Mouse (Mus musculus): Measurements from ENCODE around the gene Emc10.

Emc10 gene

GRCm38 (mm10) chr7:44463556-44464225, 32.6 kb downstream of the Emc10 start:
- no peak for DNase-seq (ENCODE audit: low spot score in 2 of 2)

GRCm38 (mm10) chr7:44463056-44463425, 33.3 kb downstream of the Emc10 start:
- DNase-seq (ENCODE audit: low spot score in 2 of 2) = no peak

DNA sequence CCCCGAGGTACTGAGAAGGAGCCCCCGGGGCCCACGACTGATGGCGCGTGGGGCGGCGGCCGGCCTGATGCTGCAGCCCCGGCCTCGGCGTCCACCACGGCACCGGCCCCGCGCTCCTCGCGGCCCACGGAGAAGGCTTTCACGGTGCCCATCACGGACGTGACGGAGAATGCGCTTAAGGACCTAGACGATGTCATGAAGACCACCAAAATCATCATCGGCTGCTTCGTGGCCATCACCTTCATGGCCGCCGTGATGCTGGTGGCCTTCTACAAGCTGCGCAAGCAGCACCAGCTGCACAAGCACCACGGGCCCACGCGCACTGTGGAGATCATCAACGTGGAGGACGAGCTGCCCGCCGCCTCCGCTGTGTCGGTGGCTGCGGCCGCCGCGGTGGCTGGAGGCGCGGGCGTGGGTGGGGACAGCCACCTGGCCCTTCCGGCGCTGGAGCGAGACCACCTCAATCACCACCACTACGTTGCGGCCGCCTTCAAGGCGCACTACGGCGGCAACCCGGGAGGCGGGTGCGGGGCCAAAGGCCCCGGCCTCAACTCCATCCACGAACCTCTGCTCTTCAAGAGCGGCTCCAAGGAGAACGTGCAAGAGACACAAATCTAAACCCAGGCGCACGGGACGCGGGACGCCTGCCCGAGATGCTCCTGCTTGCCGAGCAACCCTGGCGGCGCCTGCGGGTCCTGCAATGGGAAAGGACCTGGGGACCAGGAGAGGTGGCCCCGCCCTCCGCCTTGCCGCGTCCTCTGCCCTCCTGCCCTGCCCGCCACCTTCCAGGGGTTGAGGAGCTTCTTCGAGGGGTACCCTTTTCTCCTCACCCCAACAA, 33.9 kb downstream of the Emc10 start:
- DNase-seq (ENCODE audit: low spot score in 2 of 2) = no peak

DNA sequence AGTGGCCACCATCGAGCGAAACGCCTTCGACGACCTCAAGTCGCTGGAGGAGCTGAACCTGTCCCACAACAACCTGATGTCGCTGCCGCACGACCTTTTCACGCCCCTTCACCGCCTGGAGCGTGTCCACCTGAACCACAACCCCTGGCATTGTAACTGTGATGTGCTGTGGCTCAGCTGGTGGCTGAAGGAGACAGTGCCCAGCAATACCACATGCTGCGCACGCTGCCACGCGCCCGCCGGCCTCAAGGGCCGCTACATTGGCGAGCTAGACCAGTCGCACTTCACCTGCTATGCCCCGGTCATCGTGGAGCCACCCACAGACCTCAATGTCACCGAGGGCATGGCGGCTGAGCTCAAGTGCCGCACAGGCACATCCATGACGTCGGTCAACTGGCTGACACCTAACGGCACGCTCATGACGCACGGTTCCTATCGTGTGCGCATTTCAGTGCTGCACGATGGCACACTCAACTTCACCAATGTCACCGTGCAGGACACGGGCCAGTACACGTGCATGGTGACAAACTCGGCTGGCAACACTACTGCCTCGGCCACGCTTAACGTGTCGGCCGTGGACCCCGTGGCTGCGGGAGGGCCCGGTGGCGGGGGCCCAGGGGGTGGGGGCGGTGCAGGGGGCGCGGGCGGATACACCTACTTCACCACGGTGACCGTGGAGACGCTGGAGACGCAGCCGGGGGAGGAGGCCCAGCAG, 34.7 kb downstream of the Emc10 start:
- no peak for DNase-seq (ENCODE audit: low spot score in 2 of 2)

- DNase-seq (ENCODE audit: low spot score in 2 of 2) = no peak
Measured at GRCm38 (mm10) chr7:44460767-44461502, 35.4 kb downstream of the Emc10 start.

- DNase-seq (ENCODE audit: low spot score in 2 of 2) = no peak
Measured at GRCm38 (mm10) chr7:44460067-44460466, 36.3 kb downstream of the Emc10 start.

GRCm38 (mm10) chr7:44456302-44456701, 40.0 kb downstream of the Emc10 start:
- no peak for DNase-seq (ENCODE audit: low spot score in 2 of 2)

DNA sequence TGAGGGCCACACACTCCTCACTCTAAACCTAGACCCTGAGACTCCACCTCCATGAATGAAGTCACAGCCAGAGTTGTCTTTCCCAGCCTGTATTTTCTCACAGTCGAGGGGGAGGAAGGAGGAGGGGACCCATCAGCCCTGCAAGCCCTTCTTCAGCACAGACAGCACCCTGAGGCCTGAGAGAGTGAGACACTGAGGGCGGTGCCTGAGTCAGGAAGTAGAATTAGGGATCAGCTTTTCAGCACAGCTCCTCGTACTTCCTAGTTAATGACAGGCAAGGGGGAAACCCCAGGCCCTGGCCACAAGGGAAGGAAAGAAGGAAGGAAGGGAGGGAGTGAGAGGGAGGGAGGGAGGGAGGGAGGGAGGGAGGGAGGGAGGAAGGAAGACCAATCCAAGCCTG, 43.1 kb downstream of the Emc10 start:
- no peak for DNase-seq (ENCODE audit: low spot score in 2 of 2)

- DNase-seq (ENCODE audit: low spot score in 2 of 2) = no peak
Measured at GRCm38 (mm10) chr7:44446070-44446855, 50.1 kb downstream of the Emc10 start.

- no peak for DNase-seq (ENCODE audit: low spot score in 2 of 2)
Measured at GRCm38 (mm10) chr7:44445528-44445923, 50.8 kb downstream of the Emc10 start.

DNA sequence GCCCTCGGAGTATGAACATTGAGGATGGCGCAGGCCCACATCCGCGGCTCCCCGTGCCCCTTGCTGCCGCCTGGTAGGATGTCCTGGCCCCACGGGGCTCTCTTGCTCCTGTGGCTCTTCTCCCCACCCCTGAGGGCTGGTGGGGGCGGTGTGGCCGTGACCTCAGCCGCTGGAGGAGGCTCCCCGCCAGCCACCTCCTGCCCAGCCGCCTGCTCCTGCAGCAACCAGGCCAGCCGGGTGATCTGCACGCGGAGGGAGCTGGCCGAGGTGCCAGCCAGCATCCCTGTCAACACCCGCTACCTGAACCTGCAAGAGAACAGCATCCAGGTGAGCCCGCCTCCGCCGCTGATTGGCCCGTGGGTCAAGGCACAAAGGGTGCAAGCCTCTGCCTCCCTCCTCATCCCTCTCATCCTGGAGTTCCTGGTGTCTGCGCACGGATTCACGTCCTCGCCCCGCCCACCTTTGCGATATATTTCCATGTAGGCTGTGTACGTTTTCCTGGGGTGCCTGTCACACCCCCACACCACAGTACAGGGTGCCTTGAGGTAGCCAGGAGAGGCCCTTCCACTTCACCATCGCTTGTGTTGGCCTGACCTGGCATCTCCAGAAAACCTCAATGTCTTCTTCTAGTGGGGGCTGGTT, 51.3 kb downstream of the Emc10 start:
- no peak for DNase-seq (ENCODE audit: low spot score in 2 of 2)

DNA sequence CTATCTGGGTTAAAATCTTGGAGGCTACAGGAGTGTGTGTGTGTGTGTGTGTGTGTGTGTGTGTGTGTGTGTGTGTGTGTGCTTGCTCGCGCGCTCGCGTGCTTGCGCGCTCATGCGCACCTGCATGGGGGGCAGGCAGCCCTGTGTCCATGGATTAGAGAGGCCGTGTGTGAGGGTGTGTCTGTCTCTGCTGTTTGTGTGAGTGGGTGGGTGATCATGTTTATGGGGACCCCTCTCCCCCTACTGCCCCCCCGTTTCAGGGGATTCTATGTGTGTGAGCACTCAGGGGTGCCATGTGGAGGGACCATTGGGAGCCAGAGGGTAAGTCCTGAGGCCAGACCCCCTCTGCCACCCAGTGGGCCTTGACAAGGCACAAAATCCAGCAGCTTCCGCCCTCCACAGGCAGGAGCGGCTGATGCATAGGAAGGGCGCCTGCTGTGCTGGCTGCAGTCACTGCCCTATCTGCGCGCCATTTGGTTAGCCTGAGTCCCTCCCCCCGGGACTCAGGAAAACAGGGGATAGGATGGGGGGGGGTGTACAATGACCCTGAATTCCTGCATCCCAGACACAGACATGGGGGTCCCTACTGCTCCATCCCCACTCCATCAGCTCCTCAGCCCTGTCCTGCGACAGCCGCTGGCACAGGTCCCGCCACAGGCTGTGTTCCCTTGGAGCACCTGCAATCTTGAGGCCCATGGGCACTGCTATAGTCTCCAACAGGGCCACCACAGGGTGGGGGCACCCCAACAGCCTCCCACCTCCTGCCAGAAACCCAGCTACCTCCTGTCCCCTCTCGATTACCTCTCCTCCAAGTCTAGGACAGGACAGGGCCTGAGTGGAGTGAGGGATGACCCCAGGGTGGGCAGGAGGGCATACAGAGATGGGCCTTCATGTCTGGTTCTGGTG, 52.8 kb downstream of the Emc10 start:
- DNase-seq (ENCODE audit: low spot score in 2 of 2) = no peak

- DNase-seq (ENCODE audit: low spot score in 2 of 2) = peak in 1 of 2 experiments; percentile 45
Measured at GRCm38 (mm10) chr7:44442407-44442821, 53.9 kb downstream of the Emc10 start.

DNA sequence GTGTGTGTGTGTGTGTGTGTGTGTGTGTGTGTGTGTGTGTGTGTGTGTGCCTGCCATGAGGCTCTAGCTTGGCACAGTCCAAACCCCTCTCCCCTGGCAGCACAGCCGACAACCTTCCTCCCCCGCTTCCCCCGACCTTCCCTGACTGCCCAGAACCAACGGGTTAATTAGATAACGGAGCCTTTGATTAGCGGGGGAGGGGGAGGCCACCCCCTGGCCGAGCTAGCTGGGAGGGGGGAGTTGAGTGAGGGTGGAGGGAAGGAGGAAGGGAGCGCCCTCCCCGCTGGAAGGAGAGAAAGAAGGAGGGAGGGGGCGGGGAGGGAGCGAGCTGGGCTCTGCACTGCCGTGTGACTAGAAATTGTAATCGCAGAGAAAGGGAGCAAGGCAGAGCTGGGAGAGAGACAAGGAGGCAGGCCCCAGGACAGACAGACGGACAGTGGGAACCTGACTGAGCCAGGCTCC, 54.6 kb downstream of the Emc10 start:
- peak in 1 of 2 experiments; percentile 70 for DNase-seq (ENCODE audit: low spot score in 2 of 2)

DNA sequence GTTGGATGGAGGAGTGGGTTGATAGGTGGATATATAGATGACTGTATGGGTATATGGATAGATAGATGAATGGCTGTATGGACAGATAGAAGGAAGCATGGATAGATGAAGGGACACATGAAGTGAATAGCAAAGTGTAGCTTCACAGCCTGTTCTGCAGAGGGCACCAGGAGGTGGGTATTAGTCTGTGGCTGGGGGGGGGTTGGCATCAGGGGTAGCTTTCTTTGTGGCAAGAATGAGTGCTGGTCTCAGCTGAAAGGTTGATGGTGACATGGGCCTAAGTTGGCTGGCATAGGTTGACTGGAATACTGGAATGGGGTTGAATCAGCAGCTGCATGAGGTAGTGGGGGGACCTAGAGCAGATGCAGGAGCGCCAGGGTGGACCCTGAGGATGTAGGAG, 55.1 kb downstream of the Emc10 start:
- no peak for DNase-seq (ENCODE audit: low spot score in 2 of 2)

DNA sequence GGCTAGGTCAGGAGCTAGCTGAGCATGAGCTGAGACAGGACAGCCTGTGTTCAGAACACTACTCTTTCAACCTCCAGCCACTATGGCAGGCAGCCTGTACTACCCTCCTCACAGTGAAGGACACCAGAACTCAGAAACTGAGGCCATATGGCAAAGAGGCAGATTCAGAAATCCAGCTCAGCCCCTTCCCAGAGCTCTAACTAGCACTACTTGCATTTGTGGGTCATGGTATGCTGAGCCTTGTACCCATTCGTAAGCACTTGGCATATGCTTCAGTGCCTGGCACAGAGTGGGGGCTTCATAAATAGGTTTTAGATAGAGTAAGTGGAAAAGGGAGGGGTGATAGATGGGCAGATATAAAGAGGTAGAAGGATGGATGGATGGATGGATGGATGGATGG, 55.9 kb downstream of the Emc10 start:
- DNase-seq (ENCODE audit: low spot score in 2 of 2) = no peak
